In the genomic region with DNA sequence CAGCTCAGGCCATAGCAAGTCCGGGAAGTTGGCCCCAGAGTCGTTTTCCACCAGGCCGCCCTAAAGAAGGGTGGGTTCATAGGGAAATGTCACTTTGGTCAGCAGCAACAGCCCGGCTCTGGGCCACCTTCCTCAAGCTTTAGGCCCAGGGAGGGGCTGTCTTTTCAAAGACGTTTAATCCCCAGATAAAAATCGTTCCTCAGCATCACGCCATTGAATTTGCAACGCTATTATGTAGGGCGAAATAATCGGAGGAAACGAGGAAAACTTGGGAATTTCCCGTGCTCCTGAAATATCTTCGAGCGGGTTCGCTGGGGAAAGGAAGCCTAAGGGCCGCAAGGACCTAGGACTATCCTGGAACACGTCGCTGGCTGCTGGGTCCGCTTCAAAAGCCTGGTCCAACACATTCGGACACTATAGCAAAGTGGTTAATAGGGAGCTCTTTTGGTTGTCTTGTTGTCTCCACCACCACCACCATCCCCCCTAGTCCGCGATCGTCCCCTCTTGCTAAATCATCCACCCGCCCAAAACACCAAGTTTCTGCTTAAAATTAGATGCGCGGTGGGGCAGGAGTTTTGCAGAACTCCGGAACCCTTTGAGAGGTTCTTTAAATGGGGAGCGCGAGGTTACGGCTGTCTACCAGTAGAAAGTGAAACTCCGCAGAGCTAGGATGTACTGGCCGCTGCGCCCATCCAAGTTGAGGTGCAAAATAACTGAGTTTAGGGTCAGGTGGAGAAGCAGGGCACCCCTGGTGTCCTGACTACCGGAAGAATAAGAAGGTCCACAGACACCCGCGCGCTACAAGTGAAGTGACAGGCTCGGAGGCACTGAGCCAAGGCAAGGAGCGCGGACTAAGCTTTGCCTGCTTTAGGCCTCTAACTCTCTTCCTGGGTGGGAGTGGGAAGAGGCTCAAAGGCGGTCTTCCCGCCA, we compare ENCODE assay signal across 7 mouse cellular contexts. TPM values are rescaled to one million over a fixed set of nuclear protein-coding genes. Genes with fewer than 3 reads are reported as not detected.
DNase-seq lines count a peak whose midpoint lies in the region; ATAC-seq and TF ChIP-seq lines count a peak whose summit lies in the region.

No protein-coding gene starts in this region.

- no peaks in the 10 kb centered on the region for H3K36me3 ChIP-seq in thymus, adult 2 months (ENCODE audit: control insufficient read depth, insufficient read depth, low read length)
- no peaks in the 10 kb centered on the region for H3K36me3 ChIP-seq in forebrain, postnatal 0 days (ENCODE audit: insufficient read depth)
- no peaks in the 10 kb centered on the region for H3K36me3 ChIP-seq in midbrain, embryonic 13.5 days

- DNase-seq in thymus, adult 2 months = no peak
- DNase-seq in thymus, postnatal 10 days (ENCODE audit: low spot score in 2 of 2) = no peak
- peak; percentile 63 for DNase-seq in forebrain, postnatal 0 days
- peak; percentile 1 for DNase-seq in induced T-regulatory cell, adult 2 months (ENCODE audit: low read depth)
- DNase-seq in left cerebral cortex, adult 8-10 months (ENCODE audit: low spot score in 2 of 2) = no peak

- TF ChIP-seq POLR2A in thymus, adult 2 months (IDR thresholded peaks at IDR 0.05; ENCODE audit: control insufficient read depth, extremely low read depth, insufficient read depth, low read length, poor library complexity) = no peak

- WGBS in thymus, adult 2 months = 3% methylated on average over 42 of the region's 42 CpGs
- WGBS in forebrain, postnatal 0 days = 1% methylated on average over 42 of the region's 42 CpGs
- under 1% methylated on average over 42 of the region's 42 CpGs for WGBS in midbrain, embryonic 13.5 days

- H3K4me2 ChIP-seq in forebrain, postnatal 0 days (ENCODE audit: low read depth) = peak overlapping the region; percentile 52
- H3K4me2 ChIP-seq in midbrain, embryonic 13.5 days (replicated peaks) = peak overlapping the region; percentile 72

- H3K9ac ChIP-seq in forebrain, postnatal 0 days = no peak overlapping the region
- peak overlapping the region; percentile 45 for H3K9ac ChIP-seq in midbrain, embryonic 13.5 days (replicated peaks)

- H3K4me1 ChIP-seq in thymus, adult 2 months (replicated peaks; ENCODE audit: control insufficient read depth, insufficient read depth, low read length) = no peaks in the 10 kb centered on the region
- no peaks in the 10 kb centered on the region for H3K4me1 ChIP-seq in forebrain, postnatal 0 days (ENCODE audit: insufficient read depth)
- H3K4me1 ChIP-seq in midbrain, embryonic 13.5 days (replicated peaks) = peaks cover 50% of the 10 kb centered on the region

- H3K27ac ChIP-seq in thymus, adult 2 months (ENCODE audit: control insufficient read depth, insufficient read depth, low read length) = no peak overlapping the region
- H3K27ac ChIP-seq in forebrain, postnatal 0 days (ENCODE audit: low read depth, low read length) = no peak overlapping the region
- H3K27ac ChIP-seq in midbrain, embryonic 13.5 days = no peak overlapping the region

- TF ChIP-seq CTCF in thymus, adult 2 months (IDR thresholded peaks at IDR 0.05; ENCODE audit: borderline replicate concordance, control insufficient read depth, extremely low read depth, insufficient read depth, low read length, poor library complexity) = no peak
- TF ChIP-seq CTCF in forebrain, postnatal 0 days (IDR thresholded peaks at IDR 0.05; ENCODE audit: low read depth) = no peak

- ATAC-seq in forebrain, postnatal 0 days = no peak
- ATAC-seq in midbrain, embryonic 13.5 days = no peak
- no peak for ATAC-seq in CD4-positive, CD25-positive, alpha-beta regulatory T cell, adult 4 months

- H3K27me3 ChIP-seq in thymus, adult 2 months (ENCODE audit: control insufficient read depth, insufficient read depth, low read length) = peaks cover 7% of the 10 kb centered on the region
- peaks cover 64% of the 10 kb centered on the region for H3K27me3 ChIP-seq in forebrain, postnatal 0 days (ENCODE audit: insufficient read depth, low read length)
- peaks cover 97% of the 10 kb centered on the region for H3K27me3 ChIP-seq in midbrain, embryonic 13.5 days

- H3K4me3 ChIP-seq in thymus, adult 2 months (ENCODE audit: control insufficient read depth, insufficient read depth, low read length) = peak overlapping the region; percentile 23
- peak overlapping the region; percentile 29 for H3K4me3 ChIP-seq in forebrain, postnatal 0 days (ENCODE audit: low read depth, low read length)
- H3K4me3 ChIP-seq in midbrain, embryonic 13.5 days (replicated peaks) = peak overlapping the region; percentile 44

- H3K9me3 ChIP-seq in forebrain, postnatal 0 days (ENCODE audit: low read length) = no peaks in the 10 kb centered on the region
- H3K9me3 ChIP-seq in midbrain, embryonic 13.5 days = no peaks in the 10 kb centered on the region

RNA-seq across cellular contexts. Expression of gene Msx1, which starts 1.3 kb away (rescaled TPM):
- 2.7 and 4.0 TPM in 2 replicates for polyA plus RNA-seq in thymus, adult 2 months (2012; rRNA removed)
- 7.0 and 7.4 TPM in 2 replicates for total RNA-seq in forebrain, postnatal 0 days (2014; rRNA removed)
- polyA plus RNA-seq in forebrain, postnatal 0 days (2015; fragmentation: Nextera tagmentation; extraction: Ambion mirVana) = 16.5 and 17.2 TPM in 2 replicates
- 16.2 and 23.2 TPM in 2 replicates for polyA plus RNA-seq in midbrain, embryonic 13.5 days (2015; fragmentation: Nextera tagmentation; extraction: Ambion mirVana)
- polyA plus RNA-seq in CD4-positive, CD25-positive, alpha-beta regulatory T cell, adult 4 months (2017; shearing (Covaris generic)) = not detected
- total RNA-seq in left cerebral cortex, adult 8-10 months (2022) = 1 to 10 TPM; 2.9 to 4.5 (median 3.9) TPM

Comparison
In these comparisons a context has a peak if more than half of its experiments do, and no peak if none do; other contexts are left out.
1. DNase-seq: peak in forebrain, postnatal 0 days (single experiment) and induced T-regulatory cell, adult 2 months (single experiment); none in thymus, adult 2 months (single experiment), thymus, postnatal 10 days (0 of 2) and left cerebral cortex, adult 8-10 months (0 of 2).
2. Peak in every context shown above with its lines, with median percentiles within 50 percentile points of each other: H3K4me3 ChIP-seq.